Mouse (Mus musculus): ENCODE results near the gene Smyd3. TPM values are rescaled to one million over a fixed set of nuclear protein-coding genes. Genes with fewer than 3 reads are reported as not detected.

Gene Smyd3
- polyA plus RNA-seq (2015; fragmentation: Illumina TruSeq; extraction: RNeasy Lipid Tissue Mini Kit (QIAGEN cat#74804); ENCODE audit: low read depth, low replicate concordance), result 14.2 TPM

GRCm38 (mm10) chr1:179517713-179518465, at the start of gene Smyd3:
Gene Smyd3 (minus strand): TSS chr1:179518041.

GRCm38 (mm10) chr1:179545768-179546550, 28.1 kb upstream of the Smyd3 start, which contains the start of the genes Tfb2m and Cnst:
Gene Tfb2m (minus strand): TSS chr1:179546267.
Gene Cnst (plus strand): TSS chr1:179546370.

Other genes with a start within 250 kb of the Smyd3 start
- gene Tfb2m, start 28.2 kb upstream of the Smyd3 start, polyA plus RNA-seq (2015; fragmentation: Illumina TruSeq; extraction: RNeasy Lipid Tissue Mini Kit (QIAGEN cat#74804); ENCODE audit: low read depth, low replicate concordance), result 28.6 TPM
- gene Cnst, start 28.3 kb upstream of the Smyd3 start, polyA plus RNA-seq (2015; fragmentation: Illumina TruSeq; extraction: RNeasy Lipid Tissue Mini Kit (QIAGEN cat#74804); ENCODE audit: low read depth, low replicate concordance), result 28.4 TPM
- 118 TPM for gene Sccpdh, start 150.2 kb upstream of the Smyd3 start, polyA plus RNA-seq (2015; fragmentation: Illumina TruSeq; extraction: RNeasy Lipid Tissue Mini Kit (QIAGEN cat#74804); ENCODE audit: low read depth, low replicate concordance)
- not detected for gene Kif28, start 227.2 kb upstream of the Smyd3 start, polyA plus RNA-seq (2015; fragmentation: Illumina TruSeq; extraction: RNeasy Lipid Tissue Mini Kit (QIAGEN cat#74804); ENCODE audit: low read depth, low replicate concordance)

All from brain, adult 10 weeks (tissue).